Mouse (Mus musculus): ENCODE measurements around the gene Irf2bp2.
A peak's percentile ranks its signal among the peaks of the same experiment; 100 is the strongest.

Gene Irf2bp2

DNA sequence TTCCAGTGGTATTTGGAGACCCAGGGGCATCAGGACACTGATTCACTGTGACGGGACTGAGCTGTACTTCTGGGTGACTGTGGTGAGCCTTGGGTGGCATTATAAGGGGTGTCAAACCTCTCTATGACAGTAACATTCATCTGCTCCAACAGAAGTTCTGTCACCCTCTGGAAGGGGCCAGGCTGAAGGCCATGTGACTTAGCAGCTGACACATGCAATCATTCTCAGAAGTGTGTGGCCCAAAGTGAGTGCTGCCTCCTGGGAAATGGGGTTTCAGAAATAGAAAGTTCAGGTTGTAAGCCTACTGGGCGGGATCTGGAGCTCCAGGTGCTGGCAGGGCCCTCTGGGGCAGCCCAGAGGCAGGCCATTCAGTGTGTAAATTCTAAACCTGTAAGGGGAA is 26.1 kb downstream of the Irf2bp2 start:
- no peak for DNase-seq (ENCODE audit: low spot score in 2 of 2)

DNA sequence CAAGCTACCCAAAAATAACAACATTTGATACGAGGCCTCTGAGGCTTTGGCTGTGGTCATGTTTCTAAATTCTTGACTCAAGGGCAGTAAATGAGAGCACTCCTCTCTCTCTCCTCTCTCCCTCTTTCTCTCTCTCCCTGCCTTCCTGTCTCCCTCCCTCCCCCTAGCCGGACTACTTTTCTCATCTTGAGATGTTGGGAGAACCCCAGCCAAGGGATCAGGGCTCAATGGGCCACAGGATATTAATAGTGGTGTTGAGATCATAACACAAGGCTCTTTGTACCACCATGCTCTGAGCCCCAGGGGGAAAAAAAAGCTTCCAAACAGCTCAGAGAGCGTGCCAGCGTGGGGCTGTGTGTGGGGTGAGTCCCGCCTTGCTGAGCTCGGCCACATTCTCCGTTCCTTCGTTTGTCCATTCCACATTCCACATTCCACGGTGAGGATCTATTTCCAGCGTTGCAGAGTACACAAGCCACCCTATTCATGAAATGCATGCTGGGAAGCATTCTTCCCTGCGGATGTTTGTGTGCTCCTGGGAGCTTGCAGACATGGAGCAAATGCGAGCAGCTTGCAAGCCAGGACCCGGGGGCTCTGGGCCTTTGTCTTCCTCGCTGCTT is 27.2 kb downstream of the Irf2bp2 start:
- DNase-seq (ENCODE audit: low spot score in 2 of 2), result peak; percentile 68 to 72

DNA sequence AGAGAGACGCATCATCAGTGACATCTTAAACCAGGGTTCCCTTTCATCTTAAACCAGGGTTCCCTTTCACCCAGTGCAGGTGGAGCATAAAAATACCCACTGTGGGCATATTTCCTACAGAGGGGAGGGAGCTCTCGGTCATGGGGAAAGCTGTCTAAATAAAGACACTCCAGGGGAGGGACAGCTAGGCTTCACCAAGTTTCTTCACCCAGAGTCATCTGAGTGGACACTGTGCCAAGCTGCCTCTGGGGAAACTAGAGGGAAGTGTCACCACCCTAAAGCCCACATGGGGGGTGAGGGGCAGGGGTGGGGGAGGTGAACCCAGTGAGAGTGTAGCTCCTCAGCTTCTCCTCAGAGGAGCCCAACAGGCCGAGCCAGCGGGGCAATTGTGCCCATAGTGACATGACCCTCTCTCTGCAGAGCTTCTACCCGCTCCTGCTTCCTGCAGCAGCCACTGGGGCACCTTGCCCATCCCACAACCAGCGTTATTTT is 27.8 kb downstream of the Irf2bp2 start:
- DNase-seq (ENCODE audit: low spot score in 2 of 2), result peak in 1 of 2 experiments; percentile 37

DNA sequence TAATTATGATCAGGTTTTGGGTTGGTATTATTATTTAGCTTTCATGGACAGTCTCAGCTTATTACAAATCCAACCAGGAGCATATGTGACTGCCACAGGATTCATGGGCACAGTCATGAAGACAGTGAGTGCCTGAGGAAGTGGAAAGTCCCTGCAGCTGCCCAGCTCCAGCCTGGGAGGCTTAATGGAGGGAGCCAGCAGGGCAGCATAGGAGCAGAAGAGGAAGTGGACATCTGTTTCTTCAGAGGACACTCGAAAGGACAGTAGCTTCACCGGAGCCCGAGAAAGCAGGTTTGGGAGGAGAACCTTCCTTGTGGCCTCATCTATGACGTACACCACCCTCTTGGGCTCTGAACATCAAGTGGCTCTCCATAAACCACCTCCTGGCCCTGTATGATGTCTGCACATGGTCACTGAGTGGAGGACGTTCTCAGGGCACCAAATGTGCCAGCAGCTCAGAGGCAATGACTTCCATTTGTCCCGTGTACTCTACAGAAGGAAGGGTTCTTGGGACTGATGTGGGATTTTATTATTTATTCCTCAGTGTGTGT is 28.5 kb downstream of the Irf2bp2 start:
- no peak for DNase-seq (ENCODE audit: low spot score in 2 of 2)

DNA sequence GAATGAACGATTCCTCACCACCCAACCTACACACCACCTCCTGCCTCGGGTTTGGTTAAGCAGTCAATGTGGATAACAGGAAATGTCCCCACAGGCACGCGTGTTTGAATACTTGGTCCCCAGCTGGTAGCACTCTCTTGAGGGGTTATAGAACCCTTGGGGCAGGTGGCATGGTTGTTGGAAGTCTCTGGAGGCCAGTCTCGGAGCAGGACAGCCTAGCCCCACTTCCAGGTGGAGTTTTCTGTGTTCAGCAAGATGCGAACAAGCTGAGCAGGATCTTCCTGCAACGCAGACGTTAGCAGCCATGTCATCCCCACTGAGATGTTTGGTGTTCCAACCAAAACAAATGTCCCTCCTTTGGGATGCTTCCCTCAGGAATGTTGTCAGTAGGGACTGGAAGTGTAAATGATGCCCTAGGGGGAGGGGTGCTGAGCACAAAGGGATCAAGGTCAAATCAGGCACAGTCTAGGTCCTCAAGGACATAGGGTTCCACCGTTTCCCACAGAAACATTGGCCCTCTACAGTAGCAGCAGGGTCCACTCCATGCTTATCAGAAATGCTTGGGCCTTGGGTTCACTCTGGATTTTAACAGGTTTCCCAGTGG is 29.1 kb downstream of the Irf2bp2 start:
- no peak for DNase-seq (ENCODE audit: low spot score in 2 of 2)

DNA sequence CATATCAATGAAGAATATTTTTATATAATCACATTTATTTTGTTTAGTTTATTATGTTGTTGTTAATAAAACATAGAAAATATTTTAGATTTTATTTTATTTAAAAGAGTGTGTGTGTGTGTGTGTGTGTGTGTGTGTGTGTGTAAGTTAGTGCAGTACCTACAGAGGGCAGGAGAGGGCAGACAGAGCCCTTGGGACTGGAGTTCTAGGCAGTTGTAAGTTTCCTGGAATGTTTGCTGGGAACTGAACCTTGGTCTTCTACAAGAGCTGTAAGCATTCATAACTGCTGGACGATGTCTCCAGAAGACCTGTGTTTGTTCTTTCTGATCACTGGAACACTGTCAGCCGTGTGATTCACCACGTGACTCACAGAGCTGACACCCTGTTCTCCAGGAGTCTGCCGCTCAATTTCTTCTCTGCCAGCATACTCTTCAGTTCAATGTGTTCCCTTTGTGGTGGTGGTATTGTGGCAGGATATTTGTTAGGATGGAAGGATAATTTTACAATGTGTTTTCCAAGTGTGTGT is 32.4 kb downstream of the Irf2bp2 start:
- DNase-seq (ENCODE audit: low spot score in 2 of 2), result no peak

DNA sequence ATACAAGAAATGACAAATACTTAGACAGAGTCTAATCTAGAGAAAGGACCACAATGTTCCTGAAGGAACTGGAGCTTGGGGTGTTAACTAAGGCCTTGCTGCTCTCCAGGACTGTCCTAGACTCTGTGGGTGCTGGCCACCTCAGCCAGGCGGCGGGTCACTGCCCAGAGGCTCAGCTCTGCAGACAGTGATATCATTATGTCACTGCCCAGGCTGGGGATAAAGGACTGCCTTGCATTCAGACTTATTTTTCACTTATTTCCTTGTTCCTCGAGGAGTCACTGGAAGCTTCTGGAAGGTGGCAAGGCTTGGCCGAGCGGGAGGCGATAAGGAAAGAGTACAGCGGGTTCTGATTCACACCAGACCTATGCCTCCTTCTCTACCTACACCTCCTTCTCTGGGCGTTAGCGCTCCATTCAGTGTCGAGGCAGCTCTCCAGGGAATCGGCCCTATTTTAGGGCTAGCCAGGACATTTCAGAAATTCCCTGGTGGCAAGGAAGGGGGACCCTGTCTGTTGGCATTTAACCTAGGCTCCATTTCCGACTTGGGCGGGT is 35.3 kb downstream of the Irf2bp2 start:
- no peak for DNase-seq (ENCODE audit: low spot score in 2 of 2)

DNA sequence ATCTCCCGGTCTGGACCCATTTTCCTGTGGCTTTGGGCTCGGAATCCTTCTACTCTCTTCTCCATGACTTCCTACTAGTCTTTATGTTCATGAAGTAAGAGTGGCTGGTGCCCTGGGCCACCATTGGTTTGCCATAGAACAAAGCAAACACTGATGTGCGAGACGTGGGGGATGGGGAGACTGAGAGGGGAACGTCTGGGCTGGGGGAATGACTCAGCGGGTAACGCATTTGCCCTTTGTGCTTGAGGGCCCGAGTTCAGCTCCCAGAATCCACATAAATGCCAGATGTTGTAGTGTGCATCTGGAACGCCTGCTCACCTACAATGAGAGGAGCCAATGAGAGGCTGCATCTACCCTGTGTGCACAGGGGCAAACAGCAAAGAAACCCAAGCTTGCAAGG is 36.4 kb downstream of the Irf2bp2 start:
- DNase-seq (ENCODE audit: low spot score in 2 of 2), result no peak

DNA sequence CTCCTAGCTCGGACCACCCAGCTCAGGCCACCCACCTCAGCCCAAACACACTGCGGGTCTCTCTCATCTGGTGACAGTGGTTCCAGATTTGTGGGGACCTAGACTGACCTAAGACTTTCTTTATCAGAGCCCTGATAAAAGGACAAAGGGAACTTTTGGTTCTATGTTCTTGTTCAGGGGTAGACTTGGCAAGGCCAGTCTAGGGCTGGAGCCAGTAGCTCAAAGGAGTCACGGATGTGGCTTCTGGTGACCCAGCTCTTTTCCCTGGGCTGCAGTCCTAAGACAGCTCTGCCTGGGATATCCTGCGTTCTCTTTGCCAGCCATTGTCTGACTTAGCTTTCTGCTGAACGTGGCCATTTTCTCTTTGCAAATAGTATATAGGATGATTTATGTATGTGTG is 37.1 kb downstream of the Irf2bp2 start:
- no peak for DNase-seq (ENCODE audit: low spot score in 2 of 2)

DNA sequence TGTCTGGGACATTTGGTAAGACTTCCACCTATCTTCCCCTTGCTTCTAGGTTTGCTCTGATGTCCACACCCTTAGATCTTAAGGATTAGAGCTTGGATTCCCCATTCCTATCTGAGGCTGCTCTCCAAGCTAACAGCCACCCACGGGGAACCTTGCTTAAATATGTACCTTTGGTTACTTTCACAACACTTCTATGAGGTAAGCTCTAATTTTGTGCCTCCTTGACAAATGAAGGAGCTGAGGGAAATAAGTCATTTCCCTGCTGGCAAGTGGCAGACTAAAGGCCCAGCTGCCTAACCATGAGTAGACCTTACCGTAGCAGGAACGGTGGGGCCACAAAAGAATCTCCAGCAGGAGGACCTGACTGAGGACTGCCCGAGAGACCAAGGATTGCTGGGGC is 39.0 kb downstream of the Irf2bp2 start:
- DNase-seq (ENCODE audit: low spot score in 2 of 2), result no peak

DNA sequence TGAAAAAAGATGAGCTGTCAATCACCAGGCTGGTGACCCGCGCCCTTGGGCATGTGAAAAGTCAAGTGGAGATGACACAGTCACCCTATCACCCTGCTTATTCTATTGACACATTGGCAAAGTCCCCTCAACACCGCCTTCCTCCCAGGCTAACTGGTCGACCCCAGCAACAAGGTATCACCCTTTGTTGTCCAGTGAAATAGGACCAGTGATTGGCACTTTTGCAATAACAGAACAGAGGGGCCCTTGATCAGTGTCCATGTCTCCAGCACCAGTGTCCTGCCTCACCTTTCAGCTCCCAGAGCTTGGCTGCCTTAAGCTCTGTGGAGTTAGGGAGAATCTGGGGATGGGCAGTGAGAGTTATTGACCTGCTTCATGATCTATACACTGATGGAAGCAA is 41.9 kb downstream of the Irf2bp2 start:
- DNase-seq (ENCODE audit: low spot score in 2 of 2), result no peak

DNA sequence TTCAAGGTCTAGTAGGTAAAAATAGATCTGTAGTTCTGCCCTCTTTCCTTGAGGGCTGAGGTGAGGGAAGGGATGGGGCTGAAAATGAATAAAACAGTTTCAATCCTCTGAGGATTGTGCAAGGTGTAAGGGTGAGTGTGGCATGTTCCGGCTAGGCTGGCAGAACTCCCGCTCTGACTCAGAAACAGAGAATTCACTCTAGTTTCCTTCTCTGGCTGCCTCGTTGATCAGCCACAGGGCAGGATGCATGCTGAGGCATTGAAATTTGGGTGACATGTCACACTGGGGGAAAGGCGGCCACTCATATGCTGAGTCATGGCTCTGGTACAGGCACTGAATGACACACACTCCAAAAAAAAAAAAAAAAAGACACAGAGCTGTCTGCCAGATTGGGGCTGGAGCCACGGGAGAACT is 42.8 kb downstream of the Irf2bp2 start:
- DNase-seq (ENCODE audit: low spot score in 2 of 2), result peak in 1 of 2 experiments; percentile 32

DNA sequence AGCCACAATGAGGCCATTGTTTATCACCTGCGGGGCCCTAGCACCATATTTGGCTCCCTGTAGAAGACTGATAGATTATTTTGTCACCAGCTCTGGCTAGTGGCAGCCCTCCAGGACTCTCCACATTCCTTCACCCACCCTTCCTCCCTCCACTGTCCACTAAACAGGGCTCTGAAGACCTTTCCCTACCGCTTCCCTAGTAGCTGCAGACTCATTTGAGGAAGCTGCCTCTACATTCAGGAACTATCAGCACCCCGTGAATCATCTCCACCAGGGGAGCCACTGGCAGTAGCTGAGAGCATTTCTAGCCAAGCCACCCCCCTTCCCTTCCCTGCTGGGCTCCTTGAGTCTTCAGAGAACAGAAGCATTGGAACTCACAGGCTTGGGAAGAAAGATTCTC is 45.9 kb downstream of the Irf2bp2 start:
- peak; percentile 58 to 59 for DNase-seq (ENCODE audit: low spot score in 2 of 2)

DNA sequence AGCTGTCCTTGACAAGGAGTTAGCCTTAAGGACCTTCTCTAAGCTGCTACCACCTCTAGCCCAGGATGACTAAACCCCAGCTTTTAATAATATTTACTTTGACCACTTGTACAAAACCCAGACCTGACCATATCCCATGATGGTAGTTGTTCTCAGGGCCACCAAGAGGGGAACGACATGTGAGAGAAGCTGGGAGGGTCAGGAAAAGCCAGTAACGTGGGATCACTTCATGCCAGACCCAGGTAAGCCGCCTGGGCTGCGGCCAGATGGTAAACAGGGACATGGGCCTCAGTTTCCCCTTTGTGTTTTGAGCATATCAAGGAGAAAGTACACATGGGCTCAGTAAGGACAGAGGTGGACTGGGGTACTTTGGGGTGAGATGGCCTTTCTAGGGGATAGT is 46.4 kb downstream of the Irf2bp2 start:
- peak in 1 of 2 experiments; percentile 20 for DNase-seq (ENCODE audit: low spot score in 2 of 2)

DNA sequence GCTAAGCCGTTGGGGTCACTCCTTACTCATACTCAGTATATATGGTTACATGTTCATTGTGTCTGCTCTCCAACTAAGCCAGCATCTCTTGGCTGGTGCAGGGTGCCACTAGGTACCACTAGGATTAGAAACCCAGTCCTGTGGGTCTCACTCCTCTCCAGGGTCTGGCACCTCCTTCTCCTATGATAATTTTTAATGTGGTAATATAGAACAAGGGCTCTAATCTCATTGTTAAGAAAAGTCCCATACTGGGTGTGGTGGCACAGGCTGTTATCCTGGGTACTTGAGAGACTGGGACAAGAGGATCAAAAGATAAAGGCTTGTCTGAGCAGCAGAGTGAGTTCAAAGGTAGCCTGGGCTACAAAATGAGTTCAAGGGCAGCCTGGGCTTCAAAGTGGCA is 47.3 kb downstream of the Irf2bp2 start:
- no peak for DNase-seq (ENCODE audit: low spot score in 2 of 2)

DNA sequence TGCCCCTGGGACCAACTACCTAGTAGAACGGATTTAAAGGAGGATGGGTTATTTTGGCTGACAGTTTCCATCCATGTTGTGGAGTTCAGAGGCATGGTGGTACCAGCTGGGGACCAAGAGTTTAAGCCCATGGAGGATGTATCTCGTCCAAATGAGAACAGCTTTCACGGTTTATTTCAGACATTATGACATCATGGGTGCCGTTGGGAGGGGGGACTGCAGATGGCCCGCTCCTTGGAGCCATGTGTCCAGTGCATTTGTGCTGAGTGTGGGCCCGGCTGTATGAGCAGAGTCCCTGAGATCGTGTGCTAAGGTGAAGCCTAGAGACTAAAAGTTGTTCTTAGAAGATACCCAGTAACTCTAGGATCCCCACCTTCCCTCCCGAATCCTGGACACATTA is 50.4 kb downstream of the Irf2bp2 start:
- peak; percentile 66 to 82 for DNase-seq (ENCODE audit: low spot score in 2 of 2)

DNA sequence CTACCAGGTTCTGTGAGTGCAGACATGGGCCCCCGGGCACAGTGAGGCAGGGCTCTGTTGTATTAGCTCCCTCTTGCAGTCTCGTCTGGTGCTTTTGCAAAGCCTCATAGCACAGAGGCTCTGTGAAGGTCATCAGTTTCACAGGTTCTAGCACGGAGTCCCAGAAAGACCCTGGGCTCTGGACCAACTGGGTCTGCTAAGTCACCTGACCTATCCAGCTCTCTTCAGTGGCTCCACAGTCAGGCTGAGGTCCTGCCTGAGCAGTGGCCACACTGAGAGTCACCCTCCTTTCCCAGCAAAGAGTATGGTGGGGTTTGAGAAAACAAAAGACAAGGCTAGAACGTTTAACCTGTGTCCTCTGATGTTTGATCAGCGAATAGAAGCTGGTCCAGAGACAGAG is 51.0 kb downstream of the Irf2bp2 start:
- no peak for DNase-seq (ENCODE audit: low spot score in 2 of 2)

DNA sequence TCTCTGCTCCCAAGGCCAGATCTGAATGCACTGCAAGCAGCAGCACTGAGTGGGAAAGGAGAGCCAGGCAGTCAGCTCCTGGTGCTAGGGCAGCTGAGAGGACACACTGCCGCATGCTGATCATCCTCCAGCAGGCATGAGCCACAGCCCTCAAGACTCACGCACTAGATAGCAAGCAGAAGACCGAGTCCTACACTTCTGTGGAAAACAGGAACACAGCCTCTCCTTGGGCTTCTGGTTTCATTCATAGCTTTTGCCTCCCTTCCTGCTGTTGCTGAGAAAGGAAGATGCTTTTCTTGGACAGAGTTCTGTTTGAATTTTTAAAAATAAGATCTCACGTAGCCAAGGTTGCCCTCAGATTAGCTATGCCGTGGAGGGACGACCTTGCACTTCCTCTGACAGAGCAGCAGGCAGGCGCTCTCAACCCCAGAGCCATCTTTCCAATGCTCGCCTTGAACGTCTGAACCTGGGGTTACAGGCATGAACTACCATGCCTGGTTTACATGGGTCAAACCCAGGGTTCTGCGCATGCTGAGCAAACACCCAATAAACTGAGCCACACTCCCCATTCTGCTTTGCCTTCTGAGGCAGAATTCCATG is 51.6 kb downstream of the Irf2bp2 start:
- DNase-seq (ENCODE audit: low spot score in 2 of 2), result peak; percentile 45 to 52

DNA sequence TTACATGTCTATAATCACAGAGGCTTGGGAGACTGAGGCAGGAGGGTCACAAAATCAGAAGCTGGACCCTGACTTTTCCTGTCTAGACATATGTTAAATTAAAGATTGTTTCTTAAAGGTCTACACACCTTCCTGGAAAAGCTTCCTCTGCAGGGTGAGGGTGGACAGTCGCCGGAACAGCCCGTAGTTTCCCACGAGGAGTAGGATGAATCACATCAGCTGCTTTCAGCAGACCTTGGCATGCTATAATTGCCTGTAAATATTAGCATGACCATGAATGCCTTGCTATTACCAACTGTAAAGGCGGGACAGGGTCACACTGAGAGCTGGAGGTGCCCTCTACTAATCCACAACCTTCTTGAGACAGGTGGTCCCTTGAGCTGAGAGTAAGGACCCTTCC is 53.5 kb downstream of the Irf2bp2 start:
- DNase-seq (ENCODE audit: low spot score in 2 of 2), result no peak

DNA sequence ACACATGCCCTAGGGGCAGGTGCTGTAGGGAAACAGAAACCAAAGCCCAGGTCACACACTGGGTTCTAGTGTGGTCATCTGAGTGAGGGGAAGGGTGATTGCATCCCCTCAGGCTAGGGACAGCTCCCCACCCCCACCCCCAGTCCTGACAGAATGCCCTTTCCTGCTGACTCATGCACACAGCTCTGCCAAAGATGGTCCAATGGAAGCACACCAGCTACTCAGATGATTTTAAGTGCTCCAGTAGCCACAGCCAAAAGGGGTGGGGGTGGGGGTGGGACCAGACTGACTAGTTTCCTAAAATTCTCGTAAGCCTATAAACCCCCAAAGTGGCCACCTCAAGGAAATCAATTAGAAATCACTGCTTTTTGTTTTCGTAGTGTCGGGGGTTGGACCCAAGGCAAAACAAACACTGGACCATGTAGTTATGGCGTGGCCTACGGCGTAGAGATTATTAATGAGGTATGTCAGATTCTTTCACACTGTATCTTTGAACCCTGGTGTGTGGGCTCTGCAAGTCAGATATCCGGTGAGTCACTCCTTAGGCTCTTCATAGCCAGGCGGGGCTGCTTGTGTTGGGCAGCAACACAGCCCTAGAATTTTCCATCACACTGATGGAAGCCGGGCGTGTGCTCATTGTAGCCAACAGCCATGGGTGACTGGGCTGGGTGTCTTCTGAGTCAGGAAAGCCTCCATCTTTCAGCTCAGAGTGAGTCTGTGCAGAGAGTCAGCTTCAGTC is 54.3 kb downstream of the Irf2bp2 start:
- no peak for DNase-seq (ENCODE audit: low spot score in 2 of 2)

DNA sequence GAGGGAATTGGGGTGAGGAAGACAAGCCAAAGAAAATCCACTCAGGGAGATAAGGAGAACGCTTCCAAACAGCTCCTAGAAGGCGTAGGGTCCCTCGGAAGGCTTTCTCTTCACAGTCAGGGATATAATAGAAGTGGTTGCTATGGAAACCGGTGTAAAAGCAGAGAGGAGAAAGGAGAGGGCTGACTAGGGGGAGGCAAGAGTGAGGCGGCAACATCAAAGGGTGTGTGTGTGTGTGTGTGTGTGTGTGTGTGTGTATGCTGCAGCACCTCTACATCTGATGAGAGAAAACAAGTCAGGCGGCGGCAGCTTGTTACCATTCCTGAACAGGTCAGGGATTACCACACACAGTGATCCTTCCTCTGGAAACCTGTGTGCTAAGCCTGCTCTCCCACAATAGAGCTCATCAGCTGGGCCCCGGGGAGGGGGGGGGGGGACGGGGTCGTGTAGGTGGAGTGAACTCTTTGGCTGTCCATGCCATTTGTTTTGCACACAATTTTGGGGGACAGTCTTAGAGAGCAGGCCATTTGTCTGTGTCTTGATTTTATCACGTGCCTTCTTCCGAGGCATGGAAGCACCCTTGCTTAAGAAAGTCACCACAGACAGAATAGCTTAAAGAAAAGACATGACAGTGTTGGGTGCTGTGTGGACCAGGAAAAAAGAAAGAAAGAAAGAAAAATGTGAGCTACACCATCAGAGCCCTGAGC is 55.0 kb downstream of the Irf2bp2 start:
- peak; percentile 84 to 93 for DNase-seq (ENCODE audit: low spot score in 2 of 2)
